Mouse (Mus musculus): ENCODE data around the gene Skap2. TPM values are rescaled to one million over a fixed set of nuclear protein-coding genes. Genes with fewer than 3 reads are reported as not detected.
A peak's percentile ranks its signal among the peaks of the same experiment; 100 is the strongest.

The Skap2 gene
- total RNA-seq, 2 experiments from 2014 or later, result 4.5 to 4.9 TPM

- DNase-seq, result no peak
- intact Hi-C loops (cut with DNase I), result no loop called here
Observed at GRCm38 (mm10) chr6:51860300-51860699, 152.0 kb downstream of the Skap2 start.

GRCm38 (mm10) chr6:51857821-51858220 is 154.5 kb downstream of the Skap2 start:
- intact Hi-C loops (cut with DNase I), result loop anchor here (1.0 to 10.0 kb wide), 3 partner anchors 272 to 649 kb away; partner anchors contain the start of gene Hnrnpa2b1
- DNase-seq, result peak; percentile 99

GRCm38 (mm10) chr6:51853291-51853690 is 159.1 kb downstream of the Skap2 start:
- DNase-seq, result peak; percentile 58
- intact Hi-C loops (cut with DNase I), result loop anchor here (10.0 kb wide), 1 partner anchor 388 kb away; the partner anchor contains the start of gene Hnrnpa2b1

- intact Hi-C loops (cut with DNase I), result loop anchor here (10.0 kb wide), 1 partner anchor 388 kb away; the partner anchor contains the start of gene Hnrnpa2b1
- no peak for DNase-seq
Observed at GRCm38 (mm10) chr6:51852643-51853042, 159.7 kb downstream of the Skap2 start.

GRCm38 (mm10) chr6:51851544-51851943 is 160.8 kb downstream of the Skap2 start:
- DNase-seq, result no peak
- intact Hi-C loops (cut with DNase I), result loop anchor here (10.0 kb wide), 1 partner anchor 387 kb away; the partner anchor contains the start of gene Hnrnpa2b1

GRCm38 (mm10) chr6:51850030-51850817 is 162.1 kb downstream of the Skap2 start:
- intact Hi-C loops (cut with DNase I), result loop anchor here (10.0 kb wide), 1 partner anchor 385 kb away; the partner anchor contains the start of gene Hnrnpa2b1
- no peak for DNase-seq

GRCm38 (mm10) chr6:51849561-51849960 is 162.8 kb downstream of the Skap2 start:
- DNase-seq, result peak; percentile 72
- intact Hi-C loops (cut with DNase I), result no loop called here

GRCm38 (mm10) chr6:51844106-51844505 is 168.2 kb downstream of the Skap2 start:
- intact Hi-C loops (cut with DNase I), result no loop called here
- DNase-seq, result peak; percentile 55

GRCm38 (mm10) chr6:51843081-51843480 is 169.3 kb downstream of the Skap2 start:
- intact Hi-C loops (cut with DNase I), result no loop called here
- DNase-seq, result no peak

GRCm38 (mm10) chr6:51838177-51838576 is 174.2 kb downstream of the Skap2 start:
- no peak for DNase-seq
- intact Hi-C loops (cut with DNase I), result no loop called here

GRCm38 (mm10) chr6:51833362-51833761 is 179.0 kb downstream of the Skap2 start:
- no peak for DNase-seq
- intact Hi-C loops (cut with DNase I), result no loop called here

- peak; percentile 64 for DNase-seq
- intact Hi-C loops (cut with DNase I), result no loop called here
Observed at GRCm38 (mm10) chr6:51825621-51826021, 186.7 kb downstream of the Skap2 start.

GRCm38 (mm10) chr6:51824136-51824830 is 188.1 kb downstream of the Skap2 start:
- no peak for DNase-seq
- intact Hi-C loops (cut with DNase I), result no loop called here

GRCm38 (mm10) chr6:51822049-51822448 is 190.3 kb downstream of the Skap2 start:
- intact Hi-C loops (cut with DNase I), result no loop called here
- DNase-seq, result peak; percentile 60

GRCm38 (mm10) chr6:51820853-51821252 is 191.5 kb downstream of the Skap2 start:
- intact Hi-C loops (cut with DNase I), result no loop called here
- no peak for DNase-seq

- DNase-seq, result peak; percentile 38
- intact Hi-C loops (cut with DNase I), result no loop called here
Observed at GRCm38 (mm10) chr6:51816892-51817621, 195.3 kb downstream of the Skap2 start.

GRCm38 (mm10) chr6:51810906-51811305 is 201.4 kb downstream of the Skap2 start:
- DNase-seq, result no peak
- intact Hi-C loops (cut with DNase I), result no loop called here

GRCm38 (mm10) chr6:51809164-51809824 is 203.1 kb downstream of the Skap2 start:
- intact Hi-C loops (cut with DNase I), result no loop called here
- DNase-seq, result no peak

GRCm38 (mm10) chr6:51808011-51808410 is 204.3 kb downstream of the Skap2 start:
- intact Hi-C loops (cut with DNase I), result no loop called here
- no peak for DNase-seq
